Mouse (Mus musculus) liver, embryonic 14.5 days (tissue): ENCODE measurements around the gene Ch25h. TPM values are rescaled to one million over a fixed set of nuclear protein-coding genes. Genes with fewer than 3 reads are reported as not detected.

ENCODE experiments used
- ATAC-seq: fragments of 200-750 bp; cut with Nextera tagmentation; 2 replicates; pipeline ENCODE4 v1.8.0; 2017; ENCODE audit warnings: moderate number of reproducible peaks, mild to moderate bottlenecking, moderate library complexity; ENCODE audit not compliant: insufficient read depth
- DNase-seq, 3 experiments: peaks; one replicate each; pipeline ENCODE4 v3.0.0-alpha.2; 2012 to 2013; ENCODE audit warnings: low read depth in 3 of 3, low spot score in 3 of 3
- H3K27ac ChIP-seq: fragments of 300-500 bp; sonication (generic); 2 replicates; pipeline ENCODE4 v1.5.1; 2014; ENCODE audit warnings: moderate library complexity, mild to moderate bottlenecking, control low read depth, inconsistent platforms
- H3K27me3 ChIP-seq: fragments of 300-500 bp; sonication (generic); 2 replicates; pipeline ENCODE4 v1.6.1; 2014; ENCODE audit warnings: mild to moderate bottlenecking, low read length, moderate library complexity; ENCODE audit not compliant: control insufficient read depth, insufficient read depth
- H3K36me3 ChIP-seq: fragments of 300-500 bp; sonication (generic); replicated peaks from 2 replicates; pipeline ENCODE4 v1.6.1; 2014; ENCODE audit warnings: low read depth; ENCODE audit not compliant: control insufficient read depth, insufficient read depth
- H3K4me1 ChIP-seq, 2 experiments: fragments of 200-500 bp in 1 of 2; fragments of 300-500 bp in 1 of 2; sonication (generic) in 1 of 2; replicated peaks; 2 replicates each; pipeline ENCODE4 v1.6.1; 2012 to 2014; ENCODE audit warnings: antibody characterized with exemption in 1 of 2, inconsistent platforms in 1 of 2, low read length in 1 of 2; ENCODE audit not compliant: control insufficient read depth in 2 of 2, insufficient read depth in 2 of 2
- H3K4me2 ChIP-seq: fragments of 300-500 bp; sonication (generic); 2 replicates; pipeline ENCODE4 v1.6.1; 2014; ENCODE audit warnings: low read depth, mild to moderate bottlenecking, control low read depth, moderate library complexity
- H3K4me3 ChIP-seq, 2 experiments: fragments of 200-500 bp in 1 of 2; fragments of 300-500 bp in 1 of 2; sonication (generic) in 1 of 2; 2 replicates each; pipeline ENCODE4 v1.5.1; 2012 to 2014; ENCODE audit warnings: low read depth in 2 of 2, low read length in 2 of 2, mild to moderate bottlenecking in 2 of 2, control low read depth in 1 of 2, inconsistent platforms in 1 of 2, moderate library complexity in 1 of 2; ENCODE audit not compliant: insufficient read depth in 1 of 2
- H3K9ac ChIP-seq: fragments of 300-500 bp; sonication (generic); replicated peaks from 2 replicates; pipeline ENCODE4 v1.6.1; 2014; ENCODE audit warnings: mild to moderate bottlenecking, control low read depth, moderate library complexity
- H3K9me3 ChIP-seq: fragments of 300-500 bp; sonication (generic); 2 replicates; pipeline ENCODE4 v1.6.1; 2016; ENCODE audit warnings: low read length, mixed read lengths; ENCODE audit not compliant: control insufficient read depth
- CTCF ChIP-seq: IDR thresholded peaks from 2 replicates; pipeline ENCODE4 v1.5.1; 2016; ENCODE audit warnings: antibody characterized with exemption, low read depth, control low read depth
- EP300 ChIP-seq: IDR thresholded peaks from 2 replicates; pipeline ENCODE4 v1.6.1; 2016; ENCODE audit warnings: antibody characterized with exemption, low read depth
- WGBS: fragments of 180-500 bp; shearing (Covaris S2); extraction: QIAGEN DNeasy Blood & Tissue Kit; methylation state at CpG from one replicate; pipeline ENCODE4 v1.1.7; 2014; ENCODE audit not compliant: insufficient replicate concordance; 5-methylcytosine and 5-hydroxymethylcytosine counted together
- polyA plus RNA-seq, 2 experiments: library from polyadenylated mRNA; depleted of rRNA in 1 of 2; stranded (reverse) in 1 of 2; unstranded in 1 of 2; fragments of >200 nt; fragmentation: Nextera tagmentation in 1 of 2; extraction: Ambion mirVana in 1 of 2; gene quantifications; 2 replicates each; pipeline versions ENCODE4 v1.2.1 to v1.2.3; 2012 to 2014

Ch25h gene
- polyA plus RNA-seq (2012; rRNA removed) (0.15 and 0.29 TPM in 2 replicates), polyA plus RNA-seq (2014; fragmentation: Nextera tagmentation; extraction: Ambion mirVana) (not detected in 2 replicates)

DNA sequence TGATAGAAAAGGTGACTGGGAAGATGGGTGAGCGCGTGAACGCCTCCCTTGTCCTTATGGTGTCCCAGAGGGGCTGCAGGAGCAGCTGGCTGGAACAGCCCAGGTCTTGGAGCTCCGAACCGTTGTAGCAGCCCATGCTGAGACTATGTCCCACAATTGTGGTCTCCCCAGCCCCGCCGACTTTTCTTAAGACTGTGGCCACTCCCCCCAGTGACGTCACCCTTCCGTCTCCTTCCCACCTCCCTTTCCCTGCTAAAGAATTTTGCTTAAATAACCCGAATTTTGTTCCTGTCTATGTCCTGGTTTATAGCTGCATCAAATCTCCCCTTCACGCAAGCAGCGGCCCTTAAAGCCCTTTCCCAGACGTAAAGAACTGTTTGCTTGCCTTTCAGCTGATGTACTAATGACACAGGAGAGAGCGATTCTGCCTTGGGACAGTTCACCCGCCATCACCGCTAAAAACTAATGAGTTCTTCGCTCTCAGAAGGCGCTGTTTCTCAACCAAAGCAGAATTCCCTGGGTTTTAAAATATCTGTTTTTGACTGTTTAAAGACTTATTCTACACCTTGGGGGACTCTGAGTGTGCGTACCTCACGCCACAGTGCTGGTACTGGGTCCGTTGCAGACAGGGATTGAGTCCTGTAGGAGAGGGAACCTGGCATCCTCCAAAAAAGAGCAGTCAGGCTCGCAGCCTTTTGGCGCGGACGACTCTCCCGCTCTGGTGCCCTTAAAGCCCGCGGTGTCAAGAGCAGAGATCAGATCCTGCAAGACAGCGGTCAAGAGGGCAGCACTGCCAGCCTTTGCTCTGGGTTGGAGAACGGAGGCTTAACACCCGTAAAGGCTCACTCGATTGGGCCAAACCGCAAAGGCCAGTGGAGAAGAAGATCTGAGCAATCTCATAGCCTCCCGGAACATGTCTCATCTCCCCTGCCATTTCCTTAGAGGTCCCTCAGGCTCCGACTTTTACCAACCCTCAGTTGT is at the start of gene Ch25h:
Gene Ch25h (minus strand): TSS at position 174 of the 981 bp plus-strand sequence.
- Histone ChIP-seq H3K27me3 (peaks cover 33% of the 10 kb centered on the region), H3K27ac (no peak within 1 kb of the TSS), H3K4me2 (peak within 1 kb of the TSS; percentile 67), H3K9ac (no peak within 1 kb of the TSS), H3K9me3 (no peaks in the 10 kb centered on the region), H3K36me3 (no peaks in the 10 kb centered on the region), H3K4me3 (peak within 1 kb of the TSS; percentile 41 to 44), H3K4me1 (no peaks in the 10 kb centered on the region; a peak in 1 of 4 replicates)
- WGBS: 1% methylated on average over 35 of the region's 35 CpGs
- no peak for TF ChIP-seq CTCF
- no peak for TF ChIP-seq EP300
- no peak for DNase-seq
- no peak for ATAC-seq

DNA sequence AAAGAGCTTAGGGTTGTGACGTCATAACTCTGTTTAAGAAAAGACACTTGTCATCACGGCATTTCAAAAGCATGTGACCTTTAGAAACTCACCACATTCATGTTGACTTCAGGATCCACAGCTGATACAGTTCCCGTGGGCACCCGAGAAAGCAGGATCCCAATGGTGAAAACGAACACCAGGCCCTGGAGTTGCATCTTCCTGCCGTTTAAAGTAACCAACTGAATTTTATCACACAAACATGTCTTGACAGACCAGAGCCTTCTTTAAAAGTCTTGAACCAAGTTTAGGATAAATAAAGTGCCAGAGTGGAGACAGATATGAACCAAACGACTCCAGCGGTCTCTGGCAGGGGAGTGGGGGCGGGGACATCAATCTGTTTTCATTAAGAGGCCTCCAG is 49.7 kb upstream of the Ch25h start:
- Histone ChIP-seq H3K9ac (no peak overlapping the region), H3K4me2 (0 out of 2 replicates have a peak overlapping the region, but pooled peaks have one; percentile 13), H3K27ac (no peak overlapping the region), H3K4me3 (no peak overlapping the region), H3K36me3 (no peaks in the 10 kb centered on the region; the same call in 1 of the 2 replicates), H3K27me3 (no peaks in the 10 kb centered on the region), H3K9me3 (no peaks in the 10 kb centered on the region), H3K4me1 (peaks cover 4 to 6% of the 10 kb centered on the region in 2 experiments; a peak in 2 of 4 replicates)
- TF ChIP-seq EP300 (no peak), CTCF (no peak)
- no peak for DNase-seq
- ATAC-seq: no peak
- WGBS: 54% methylated on average over 9 of the region's 9 CpGs

DNA sequence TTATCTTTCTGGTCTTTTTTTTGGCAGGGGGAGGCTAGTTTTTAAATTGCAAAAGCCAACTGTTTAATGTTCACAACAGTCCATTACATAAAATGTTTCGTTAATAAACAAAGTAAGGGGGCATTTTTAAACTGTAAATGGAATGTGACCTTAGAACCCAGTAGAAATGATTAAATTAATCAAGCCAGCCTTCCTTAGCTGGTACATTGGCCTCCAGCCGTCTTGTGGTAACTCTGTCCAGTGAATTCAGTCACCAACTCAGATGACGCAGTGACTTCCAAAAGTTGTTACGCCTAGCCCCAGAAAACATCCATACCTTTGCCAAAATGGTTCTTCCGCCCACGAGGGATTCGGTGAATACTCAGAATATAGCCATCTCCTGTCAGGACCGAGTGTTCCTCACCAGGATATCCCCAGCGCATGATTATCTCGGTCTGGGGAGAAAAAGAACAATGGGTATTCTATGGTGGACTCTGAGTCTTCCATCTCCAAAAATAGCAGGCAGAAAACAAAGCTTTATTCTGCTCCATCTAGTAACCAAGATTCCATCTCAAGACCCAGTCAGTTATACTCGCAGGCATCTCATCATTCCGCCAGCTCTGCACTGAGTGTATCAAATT is 48.3 kb upstream of the Ch25h start:
- H3K27ac ChIP-seq: no peak overlapping the region
- no peak overlapping the region for H3K4me2 ChIP-seq
- H3K9me3 ChIP-seq: no peaks in the 10 kb centered on the region
- DNase-seq (no peak), ATAC-seq (no peak)
- WGBS: 72% methylated on average over 12 of the region's 12 CpGs
- no peaks in the 10 kb centered on the region for H3K27me3 ChIP-seq
- no peak for TF ChIP-seq CTCF
- H3K9ac ChIP-seq: no peak overlapping the region
- peaks cover 4 to 12% of the 10 kb centered on the region in 2 experiments; a peak in 3 of 4 replicates for H3K4me1 ChIP-seq
- H3K36me3 ChIP-seq: no peaks in the 10 kb centered on the region; the same call in 1 of the 2 replicates
- H3K4me3 ChIP-seq: no peak overlapping the region

DNA sequence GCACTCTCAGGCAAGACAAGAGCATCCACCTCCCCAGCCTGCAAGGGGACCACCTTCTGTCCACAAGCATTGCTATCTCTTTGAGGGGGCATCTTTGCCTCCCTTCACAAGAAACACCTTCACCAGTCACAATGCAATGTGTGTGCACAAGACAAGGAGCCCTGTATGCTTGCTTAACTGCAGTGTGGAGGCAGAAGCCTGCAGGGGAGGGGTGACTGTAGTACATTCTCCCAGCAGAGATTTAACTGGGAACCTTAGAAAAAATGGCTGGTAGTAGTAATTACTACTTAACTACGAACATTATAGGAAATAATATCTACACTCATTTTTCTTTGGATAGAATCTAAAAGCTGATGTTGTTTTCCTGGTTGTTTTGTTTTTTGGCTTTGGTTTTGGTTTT is 47.0 kb upstream of the Ch25h start:
- H3K9ac ChIP-seq: no peak overlapping the region
- H3K27me3 ChIP-seq: no peaks in the 10 kb centered on the region
- no peak for TF ChIP-seq CTCF
- no peak for TF ChIP-seq EP300
- no peak overlapping the region for H3K4me3 ChIP-seq
- no peak for ATAC-seq
- H3K9me3 ChIP-seq: no peaks in the 10 kb centered on the region
- H3K4me1 ChIP-seq: peaks cover 4 to 14% of the 10 kb centered on the region in 2 experiments; a peak in 3 of 4 replicates
- WGBS: 69% methylated on average over 1 of the region's 1 CpGs
- no peak overlapping the region for H3K4me2 ChIP-seq
- H3K27ac ChIP-seq: no peak overlapping the region
- H3K36me3 ChIP-seq: no peaks in the 10 kb centered on the region; the same call in 1 of the 2 replicates
- no peak for DNase-seq

DNA sequence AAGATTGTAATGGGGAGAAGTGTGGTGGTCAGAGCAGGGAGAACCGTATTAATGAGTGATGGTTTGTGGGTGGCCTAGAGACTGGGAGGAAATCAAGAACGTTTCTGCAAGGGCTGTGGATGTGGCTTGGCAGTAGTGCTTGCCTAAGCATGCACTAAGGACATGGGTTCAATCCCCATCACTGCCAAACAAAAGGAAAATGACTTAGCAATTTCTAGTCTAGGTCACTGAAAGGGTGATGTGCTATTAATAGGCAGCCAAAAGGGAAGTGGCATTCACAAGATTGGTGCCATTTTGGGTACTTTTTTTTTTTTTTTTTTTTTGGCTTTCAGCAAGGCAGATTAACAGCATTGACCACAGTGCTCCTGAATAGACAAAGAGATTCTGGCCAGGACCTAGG is 46.4 kb upstream of the Ch25h start:
- no peak overlapping the region for H3K4me2 ChIP-seq
- H3K4me1 ChIP-seq: peaks cover 3 to 15% of the 10 kb centered on the region in 2 experiments; a peak in 3 of 4 replicates
- ATAC-seq (no peak), DNase-seq (no peak)
- WGBS: 29% methylated on average over 2 of the region's 2 CpGs
- TF ChIP-seq EP300 (no peak), CTCF (no peak)
- no peak overlapping the region for H3K27ac ChIP-seq
- no peaks in the 10 kb centered on the region for H3K9me3 ChIP-seq
- H3K4me3 ChIP-seq: no peak overlapping the region
- no peaks in the 10 kb centered on the region for H3K27me3 ChIP-seq
- no peak overlapping the region for H3K9ac ChIP-seq
- no peaks in the 10 kb centered on the region; the same call in 1 of the 2 replicates for H3K36me3 ChIP-seq
